Mouse (Mus musculus) liver, postnatal 0 days (tissue): ENCODE results near the gene Itga5.

Experiments
- CTCF ChIP-seq: sonication (generic); IDR thresholded peaks from 2 replicates; pipeline ENCODE4 v1.5.1; 2016; ENCODE audit warnings: antibody characterized with exemption, low read depth
- EP300 ChIP-seq: IDR thresholded peaks from 2 replicates; pipeline ENCODE4 v1.6.1; 2016; ENCODE audit warnings: antibody characterized with exemption, low read depth, mild to moderate bottlenecking

- TF ChIP-seq EP300, result no peak
- no peak for TF ChIP-seq CTCF
Measured at GRCm38 (mm10) chr15:103370462-103370861, 3.9 kb upstream of the Itga5 start.
